Mouse (Mus musculus) embryonic facial prominence, embryonic 11.5 days (tissue): ENCODE measurements around the gene Hrk. TPM values are rescaled to one million over a fixed set of nuclear protein-coding genes. Genes with fewer than 3 reads are reported as not detected.

Experiments
- ATAC-seq: fragments of 200-750 bp; cut with Nextera tagmentation; replicated peaks from 2 replicates; pipeline ENCODE4 v1.8.0; 2017; ENCODE audit warnings: low read depth; ENCODE audit not compliant: insufficient number of reproducible peaks, low FRiP score, low TSS enrichment
- DNase-seq: peaks from one replicate; pipeline ENCODE4 v3.0.0-alpha.2; 2015; ENCODE audit warnings: low spot score
- H3K27ac ChIP-seq: fragments of 300-500 bp; sonication (generic); replicated peaks from 2 replicates; pipeline ENCODE4 v1.5.1; 2014; ENCODE audit warnings: mild to moderate bottlenecking, low read depth, low read length, control low read depth
- H3K27me3 ChIP-seq: fragments of 300-500 bp; sonication (generic); 2 replicates; pipeline ENCODE4 v1.6.1; 2014; ENCODE audit warnings: mild to moderate bottlenecking, low read length, moderate library complexity, mixed read lengths; ENCODE audit not compliant: control insufficient read depth, insufficient read depth
- H3K36me3 ChIP-seq: fragments of 300-500 bp; sonication (generic); replicated peaks from 2 replicates; pipeline ENCODE4 v1.6.1; 2014; ENCODE audit warnings: low read depth, mild to moderate bottlenecking, low read length, moderate library complexity, mixed read lengths; ENCODE audit not compliant: control insufficient read depth, insufficient read depth
- H3K4me1 ChIP-seq: fragments of 300-500 bp; sonication (generic); 2 replicates; pipeline ENCODE4 v1.6.1; 2014; ENCODE audit warnings: low read length, mixed read lengths; ENCODE audit not compliant: control insufficient read depth, insufficient read depth
- H3K4me2 ChIP-seq: fragments of 300-500 bp; sonication (generic); 2 replicates; pipeline ENCODE4 v1.6.1; 2014; ENCODE audit warnings: low read depth, mild to moderate bottlenecking, control low read depth, low read length, moderate library complexity
- H3K4me3 ChIP-seq: fragments of 300-500 bp; sonication (generic); 2 replicates; pipeline ENCODE4 v1.5.1; 2014; ENCODE audit warnings: low read depth, low read length, control low read depth
- H3K9ac ChIP-seq: fragments of 300-500 bp; sonication (generic); replicated peaks from 2 replicates; pipeline ENCODE4 v1.6.1; 2014; ENCODE audit warnings: mild to moderate bottlenecking, control low read depth, low read length
- H3K9me3 ChIP-seq: fragments of 300-500 bp; sonication (generic); replicated peaks from 2 replicates; pipeline ENCODE4 v1.6.1; 2016; ENCODE audit warnings: mild to moderate bottlenecking, low read length, inconsistent platforms, mixed read lengths; ENCODE audit not compliant: control insufficient read depth
- WGBS: fragments of 180-500 bp; shearing (Covaris S2); extraction: QIAGEN DNeasy Blood & Tissue Kit; methylation state at CpG from one replicate; pipeline ENCODE4 v1.1.7; 2014; 5-methylcytosine and 5-hydroxymethylcytosine counted together
- polyA plus RNA-seq: library from polyadenylated mRNA; unstranded; fragments of >200 nt; fragmentation: Nextera tagmentation; extraction: Ambion mirVana; gene quantifications from 2 replicates; pipeline ENCODE4 v1.2.1, GENCODE M21; 2014

Hrk gene
- polyA plus RNA-seq, 1 experiment from 2014 or later: 0.49 TPM

DNA sequence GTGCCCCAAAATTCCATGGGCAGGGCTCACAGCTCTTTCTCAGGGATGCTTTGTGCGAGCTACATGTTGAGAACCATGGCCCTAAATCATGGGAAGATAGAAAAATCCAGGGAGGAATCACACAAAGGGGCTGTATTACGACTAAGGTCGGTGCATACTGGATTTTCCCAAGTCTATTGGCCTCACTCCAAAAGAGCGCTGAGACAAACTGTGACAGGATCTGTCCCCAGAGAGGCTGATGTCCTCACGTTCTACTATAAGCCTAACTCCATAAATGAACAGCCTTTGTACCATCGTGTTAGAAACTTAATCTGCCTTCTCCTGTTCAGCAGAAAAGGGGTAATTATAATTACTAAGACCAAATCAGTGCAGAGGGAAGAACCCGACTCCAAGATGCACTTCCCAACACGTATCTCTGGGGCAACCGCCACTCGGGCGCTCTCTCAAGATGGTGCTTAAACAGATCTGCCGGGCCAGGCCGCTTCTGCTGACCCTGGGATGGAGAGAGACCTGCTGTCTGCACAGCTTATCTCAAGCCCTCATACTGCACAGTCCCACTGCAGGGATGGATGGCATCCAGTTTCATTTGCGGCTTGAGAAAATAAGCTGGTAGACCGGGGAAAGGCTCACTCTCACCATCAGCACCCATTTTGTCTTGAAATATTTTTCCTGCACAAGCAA is 18.3 kb upstream of the Hrk start:
- Histone ChIP-seq H3K27ac (no peak overlapping the region), H3K4me1 (no peaks in the 10 kb centered on the region; the same call in 1 of the 2 replicates), H3K27me3 (no peaks in the 10 kb centered on the region), H3K9ac (no peak overlapping the region), H3K36me3 (peaks cover 2% of the 10 kb centered on the region), H3K4me3 (no peak overlapping the region), H3K4me2 (no peak overlapping the region), H3K9me3 (no peaks in the 10 kb centered on the region)
- 79% methylated on average over 15 of the region's 15 CpGs for WGBS
- no peak for DNase-seq
- ATAC-seq: no peak

DNA sequence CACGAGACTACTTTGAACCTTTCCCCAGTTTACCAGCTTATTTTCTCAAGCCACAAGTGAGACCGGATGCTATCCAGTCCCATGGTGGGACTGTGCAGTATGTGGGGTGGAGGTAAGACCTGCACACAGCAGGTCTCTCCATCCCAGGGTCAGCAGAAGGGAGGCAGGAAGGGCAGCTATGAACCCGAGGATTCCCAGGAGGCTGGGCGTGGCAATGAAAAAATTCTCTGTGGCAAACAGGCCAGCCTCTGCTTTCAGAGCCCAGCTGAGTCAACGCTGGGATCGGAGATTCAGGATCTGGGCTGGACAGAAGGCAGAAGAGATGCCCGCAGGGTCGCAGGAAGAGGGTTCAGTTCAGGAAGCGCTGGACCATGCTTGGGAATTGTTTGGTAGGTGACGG is 17.2 kb upstream of the Hrk start:
- ATAC-seq (no peak), DNase-seq (no peak)
- Histone ChIP-seq H3K4me3 (no peak overlapping the region), H3K9me3 (no peaks in the 10 kb centered on the region), H3K27ac (no peak overlapping the region), H3K4me1 (no peaks in the 10 kb centered on the region; the same call in 1 of the 2 replicates), H3K27me3 (no peaks in the 10 kb centered on the region), H3K9ac (no peak overlapping the region), H3K4me2 (no peak overlapping the region), H3K36me3 (peaks cover 2% of the 10 kb centered on the region)
- WGBS: 83% methylated on average over 10 of the region's 10 CpGs

DNA sequence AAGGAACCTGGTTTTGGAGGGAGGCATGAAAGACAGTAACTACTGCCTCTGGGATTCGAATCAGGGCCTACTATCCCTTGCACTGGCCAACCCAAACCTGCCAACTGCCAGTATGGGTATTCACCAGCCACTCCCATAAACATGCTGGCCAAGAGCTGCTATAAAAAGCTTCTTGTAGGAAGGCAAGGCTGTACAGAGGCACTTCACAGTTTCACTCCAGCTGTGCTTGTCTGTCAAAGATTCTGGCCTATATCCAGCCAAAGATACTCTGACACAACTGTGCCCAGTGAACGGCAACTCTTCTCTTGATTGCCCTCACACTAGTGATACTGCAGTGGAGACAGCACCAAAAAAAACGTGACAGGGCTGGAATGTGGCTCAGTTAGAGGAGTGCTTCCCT is 14.7 kb upstream of the Hrk start:
- Histone ChIP-seq H3K36me3 (peaks cover 2% of the 10 kb centered on the region), H3K4me3 (no peak overlapping the region), H3K27me3 (no peaks in the 10 kb centered on the region), H3K9me3 (no peaks in the 10 kb centered on the region), H3K4me1 (no peaks in the 10 kb centered on the region; the same call in 1 of the 2 replicates), H3K27ac (no peak overlapping the region), H3K9ac (no peak overlapping the region), H3K4me2 (no peak overlapping the region)
- WGBS: 84% methylated on average over 3 of the region's 3 CpGs
- ATAC-seq (no peak), DNase-seq (no peak)

DNA sequence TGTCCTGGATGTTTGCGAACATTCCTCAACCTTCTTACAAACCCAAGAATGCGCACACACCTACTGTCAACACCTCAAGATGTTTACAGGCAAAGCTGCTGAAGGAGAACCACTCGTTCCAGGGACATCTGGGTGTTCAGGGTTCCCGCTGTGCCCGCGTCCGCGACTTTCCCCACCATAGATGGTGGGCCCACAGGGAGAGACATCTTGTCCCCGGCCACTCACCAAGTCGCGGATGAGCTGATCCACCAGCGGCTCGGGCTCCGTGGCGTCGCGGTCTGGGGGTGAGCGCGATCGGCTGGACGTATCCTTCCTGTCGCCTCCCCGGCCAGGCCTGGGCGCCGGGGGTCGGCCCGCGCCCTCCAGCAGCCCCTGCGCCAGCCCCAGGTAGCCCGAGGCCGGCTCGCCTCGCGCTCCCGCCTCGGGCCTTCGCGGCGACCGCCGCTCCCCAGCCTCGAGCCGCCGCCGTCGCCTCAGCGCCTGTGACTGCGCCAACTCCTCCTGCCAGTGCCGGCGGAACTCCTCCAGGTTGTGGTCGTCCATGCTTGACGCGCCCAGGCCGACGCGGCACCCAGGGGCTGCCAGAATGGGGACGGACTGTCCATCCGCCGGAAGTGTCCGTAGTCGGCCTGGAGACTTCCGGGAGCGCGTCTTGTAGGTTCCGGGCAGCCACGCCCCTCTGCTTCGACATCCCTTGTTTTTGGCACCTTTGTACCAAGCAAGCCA is 9.4 kb upstream of the Hrk start, which contains the start of gene Fbxw8:
Gene Fbxw8, minus strand, starts transcription at position 626 of the 726 bp plus-strand sequence.
- Histone ChIP-seq H3K4me2 (peak within 1 kb of the TSS; percentile 78), H3K27ac (no peak within 1 kb of the TSS), H3K4me3 (peak within 1 kb of the TSS; percentile 95), H3K27me3 (no peaks in the 10 kb centered on the region), H3K4me1 (no peaks in the 10 kb centered on the region; the same call in 1 of the 2 replicates), H3K9ac (peak within 1 kb of the TSS; percentile 87), H3K36me3 (no peaks in the 10 kb centered on the region), H3K9me3 (no peaks in the 10 kb centered on the region)
- under 1% methylated on average over 60 of the region's 67 CpGs for WGBS
- DNase-seq (peak; percentile 92), ATAC-seq (peak; percentile 87)

DNA sequence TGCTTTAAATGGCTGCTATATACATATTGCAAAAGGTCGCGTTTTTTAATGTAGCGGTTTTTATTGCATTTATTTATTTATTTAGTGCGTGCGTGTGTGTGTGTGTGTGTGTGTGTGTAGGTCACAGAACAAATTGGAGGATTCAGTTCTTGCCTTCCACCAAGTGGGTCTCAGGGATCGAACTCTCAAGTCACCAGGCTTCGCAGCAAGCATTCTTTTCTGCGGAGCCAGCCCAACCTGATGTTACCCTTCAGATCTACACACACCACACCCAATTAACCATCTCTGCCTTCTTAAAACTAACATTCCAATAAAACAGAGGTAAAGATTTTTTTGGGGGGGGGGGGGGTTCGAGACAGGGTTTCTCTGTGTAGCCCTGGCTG is 8.9 kb upstream of the Hrk start:
- Histone ChIP-seq H3K9me3 (no peaks in the 10 kb centered on the region), H3K27me3 (no peaks in the 10 kb centered on the region), H3K36me3 (no peaks in the 10 kb centered on the region), H3K9ac (peak overlapping the region; percentile 87; the same call in 1 of the 2 replicates), H3K4me2 (peak overlapping the region; percentile 78), H3K27ac (no peak overlapping the region), H3K4me3 (peak overlapping the region; percentile 95), H3K4me1 (no peaks in the 10 kb centered on the region; the same call in 1 of the 2 replicates)
- no peak for ATAC-seq
- no peak for DNase-seq
- WGBS: 14% methylated on average over 8 of the region's 9 CpGs

DNA sequence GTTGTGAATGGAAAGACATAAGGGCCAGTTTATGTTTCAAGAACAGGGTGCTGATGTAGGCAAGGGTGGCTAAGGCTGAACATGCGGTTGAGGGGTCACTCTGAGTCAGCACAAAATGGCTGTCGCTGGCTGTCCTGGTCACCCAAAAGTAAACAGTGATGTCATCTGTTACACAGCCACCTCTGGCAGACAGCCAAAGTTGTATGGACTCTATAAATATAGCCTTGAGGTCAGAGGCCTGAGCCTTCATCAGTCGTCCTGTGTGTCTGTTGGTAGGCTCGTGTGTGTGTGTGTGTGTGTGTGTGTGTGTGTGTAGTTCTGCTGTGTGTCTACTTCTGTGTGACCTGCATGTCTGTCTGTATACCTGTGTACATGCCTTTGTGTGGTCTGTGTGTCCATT is 7.5 kb upstream of the Hrk start:
- Histone ChIP-seq H3K4me2 (no peak overlapping the region), H3K4me3 (no peak overlapping the region), H3K27me3 (no peaks in the 10 kb centered on the region; the same call in 1 of the 2 replicates), H3K36me3 (no peaks in the 10 kb centered on the region), H3K27ac (no peak overlapping the region), H3K4me1 (no peaks in the 10 kb centered on the region; the same call in 1 of the 2 replicates), H3K9me3 (no peaks in the 10 kb centered on the region), H3K9ac (no peak overlapping the region)
- DNase-seq: no peak
- 64% methylated on average over 4 of the region's 4 CpGs for WGBS
- ATAC-seq: no peak

DNA sequence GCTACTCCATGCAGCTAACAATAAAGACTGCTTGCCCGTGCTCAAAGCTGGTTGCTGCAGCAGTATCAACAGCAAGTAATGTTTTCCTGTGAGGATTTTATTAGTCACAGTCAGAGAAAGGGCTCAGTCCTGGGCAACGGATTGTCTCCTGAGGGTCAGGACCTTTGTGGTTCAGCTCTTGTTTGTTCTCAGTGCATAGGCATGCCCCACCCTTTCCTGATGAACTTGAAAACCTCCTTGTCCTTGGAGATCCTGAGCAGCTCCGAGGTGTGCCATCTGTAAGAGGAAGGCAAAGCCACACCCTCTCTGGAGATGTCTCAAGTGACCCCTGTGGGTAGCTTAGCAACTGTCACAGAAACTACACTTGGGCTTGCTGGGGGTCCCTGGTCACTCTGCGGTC is 3.8 kb upstream of the Hrk start:
- Histone ChIP-seq H3K9ac (no peak overlapping the region), H3K4me3 (no peak overlapping the region), H3K27me3 (no peaks in the 10 kb centered on the region; the same call in 1 of the 2 replicates), H3K4me2 (no peak overlapping the region), H3K4me1 (no peaks in the 10 kb centered on the region), H3K27ac (no peak overlapping the region), H3K36me3 (no peaks in the 10 kb centered on the region), H3K9me3 (no peaks in the 10 kb centered on the region)
- no peak for DNase-seq
- no peak for ATAC-seq
- 43% methylated on average over 4 of the region's 4 CpGs for WGBS

DNA sequence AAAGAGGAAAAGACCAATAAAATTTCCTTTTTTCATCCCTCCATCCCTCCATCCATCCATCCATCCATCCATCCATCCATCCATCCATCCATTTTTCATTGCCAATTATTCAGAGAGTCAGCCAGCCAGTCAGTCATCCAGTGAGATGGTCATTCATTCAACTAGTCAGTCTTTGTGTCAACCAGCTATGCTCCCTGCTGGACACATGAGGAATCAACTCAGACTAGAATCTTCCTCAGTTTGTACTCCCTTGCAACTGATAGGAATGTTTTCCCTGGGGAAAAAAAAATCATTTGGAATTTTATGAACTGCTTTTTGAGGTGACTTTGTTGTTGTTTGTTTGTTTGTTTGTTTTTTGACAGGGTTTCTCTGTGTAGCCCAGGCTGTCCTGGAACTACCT is 1.0 kb downstream of the Hrk start:
- Histone ChIP-seq H3K9me3 (no peaks in the 10 kb centered on the region), H3K9ac (no peak overlapping the region), H3K4me1 (peaks cover 3% of the 10 kb centered on the region; the same call in 1 of the 2 replicates), H3K36me3 (no peaks in the 10 kb centered on the region), H3K4me3 (no peak overlapping the region), H3K27me3 (peaks cover 23% of the 10 kb centered on the region), H3K4me2 (no peak overlapping the region), H3K27ac (no peak overlapping the region)
- ATAC-seq (no peak), DNase-seq (no peak)
